Mouse (Mus musculus) megakaryocyte, embryonic 14.5 days (primary cell): Measurements from ENCODE around the gene Sez6l.

Experiments used
- FLI1 ChIP-seq: IDR thresholded peaks from 2 replicates; pipeline ENCODE4 v1.6.1; 2012; ENCODE audit warnings: low read length, inconsistent platforms, mixed read lengths
- GATA1 ChIP-seq: IDR thresholded peaks from 3 replicates; pipeline ENCODE4 v1.6.1; 2012; ENCODE audit warnings: mixed read lengths, low read length, inconsistent platforms, borderline replicate concordance

DNA sequence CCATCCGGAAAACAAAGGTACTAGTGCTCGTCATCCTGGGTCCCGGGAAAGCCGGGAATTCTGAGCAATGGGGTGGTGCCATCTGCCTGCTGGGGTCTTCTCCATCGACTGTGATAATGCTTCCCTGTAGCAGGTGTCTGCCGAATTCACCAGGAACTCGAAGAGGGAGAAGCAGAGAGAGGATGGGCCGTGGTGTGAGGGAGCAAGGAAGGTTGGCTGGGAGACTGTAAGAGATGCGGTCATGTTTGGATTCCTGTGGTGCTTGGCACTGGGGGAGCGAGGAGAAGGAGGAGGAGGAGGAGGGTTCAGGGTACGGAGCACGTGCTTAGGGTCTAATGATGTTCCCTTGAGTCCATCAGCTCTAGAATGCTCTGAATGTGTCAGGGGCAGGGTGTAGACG is 94.4 kb downstream of the Sez6l start:
- TF ChIP-seq GATA1 (no peak), FLI1 (no peak)
